ENCODE assay signal across 7 mouse cellular contexts in genomic region chr12:80168178-80168686, GRCm38 (mm10). TPM values are rescaled to one million over a fixed set of nuclear protein-coding genes. Genes with fewer than 3 reads are reported as not detected.
DNase-seq lines count a peak whose midpoint lies in the region; ATAC-seq lines count a peak whose summit lies in the region.

No protein-coding gene starts in this region.

- H3K27ac ChIP-seq in embryonic facial prominence, embryonic 11.5 days (replicated peaks; ENCODE audit: low read depth, low read length), result peak overlapping the region; percentile 54
- peak overlapping the region; percentile 83; the same call in 1 of the 2 replicates for H3K27ac ChIP-seq in limb, embryonic 12.5 days
- H3K27ac ChIP-seq in midbrain, embryonic 14.5 days (replicated peaks; ENCODE audit: low read depth, low read length), result peak overlapping the region; percentile 89

- 11% methylated on average over 35 of the region's 35 CpGs for WGBS in embryonic facial prominence, embryonic 11.5 days
- WGBS in limb, embryonic 12.5 days, result 23% methylated on average over 35 of the region's 35 CpGs
- WGBS in midbrain, embryonic 14.5 days, result 15% methylated on average over 35 of the region's 35 CpGs

- peak overlapping the region; percentile 63 for H3K9ac ChIP-seq in embryonic facial prominence, embryonic 11.5 days (replicated peaks; ENCODE audit: low read length)
- peak overlapping the region; percentile 65 for H3K9ac ChIP-seq in limb, embryonic 12.5 days (replicated peaks)
- H3K9ac ChIP-seq in midbrain, embryonic 14.5 days (replicated peaks; ENCODE audit: low read length), result peak overlapping the region; percentile 61

- H3K9me3 ChIP-seq in embryonic facial prominence, embryonic 11.5 days (replicated peaks; ENCODE audit: control insufficient read depth, low read length), result no peaks in the 10 kb centered on the region
- H3K9me3 ChIP-seq in limb, embryonic 12.5 days, result no peaks in the 10 kb centered on the region
- no peaks in the 10 kb centered on the region for H3K9me3 ChIP-seq in midbrain, embryonic 14.5 days (ENCODE audit: control insufficient read depth, low read length)

- H3K4me1 ChIP-seq in embryonic facial prominence, embryonic 11.5 days (ENCODE audit: control insufficient read depth, insufficient read depth, low read length), result no peaks in the 10 kb centered on the region
- peaks cover 14% of the 10 kb centered on the region for H3K4me1 ChIP-seq in limb, embryonic 12.5 days (replicated peaks)
- no peaks in the 10 kb centered on the region for H3K4me1 ChIP-seq in midbrain, embryonic 14.5 days (ENCODE audit: control insufficient read depth, insufficient read depth, low read length)

- peak overlapping the region; percentile 52 for H3K4me3 ChIP-seq in embryonic facial prominence, embryonic 11.5 days (ENCODE audit: low read depth, low read length)
- peak overlapping the region; percentile 61 for H3K4me3 ChIP-seq in limb, embryonic 12.5 days (replicated peaks)
- H3K4me3 ChIP-seq in midbrain, embryonic 14.5 days (replicated peaks; ENCODE audit: low read depth, low read length), result peak overlapping the region; percentile 52

- H3K36me3 ChIP-seq in embryonic facial prominence, embryonic 11.5 days (replicated peaks; ENCODE audit: control insufficient read depth, insufficient read depth, low read depth, low read length), result no peaks in the 10 kb centered on the region; the same call in 1 of the 2 replicates
- peaks cover 65% of the 10 kb centered on the region for H3K36me3 ChIP-seq in limb, embryonic 12.5 days
- peaks cover 12% of the 10 kb centered on the region for H3K36me3 ChIP-seq in midbrain, embryonic 14.5 days (ENCODE audit: control insufficient read depth, insufficient read depth, low read length)

- peak; percentile 79 for ATAC-seq in embryonic facial prominence, embryonic 11.5 days (replicated peaks; ENCODE audit: insufficient number of reproducible peaks, low FRiP score, low TSS enrichment, low read depth)
- ATAC-seq in limb, embryonic 12.5 days (ENCODE audit: insufficient number of reproducible peaks, insufficient read depth, low FRiP score, low TSS enrichment, low read depth), result peak; percentile 81
- peak; percentile 90 for ATAC-seq in midbrain, embryonic 14.5 days (ENCODE audit: low FRiP score, low TSS enrichment)

- peak; percentile 81 for DNase-seq in adrenal gland, postnatal 25 days
- peak; percentile 88 for DNase-seq in embryonic facial prominence, embryonic 11.5 days (ENCODE audit: low spot score)
- DNase-seq in heart, adult 8-10 months (ENCODE audit: low spot score), result peak; percentile 82
- peak; percentile 84 to 91 for DNase-seq in kidney, adult 8-10 months
- peak; percentile 94 for DNase-seq in midbrain, embryonic 14.5 days
- DNase-seq in spleen, adult 18-20 months, result peak; percentile 68 to 79

- no peaks in the 10 kb centered on the region for H3K27me3 ChIP-seq in embryonic facial prominence, embryonic 11.5 days (ENCODE audit: control insufficient read depth, insufficient read depth, low read length)
- no peaks in the 10 kb centered on the region for H3K27me3 ChIP-seq in limb, embryonic 12.5 days
- H3K27me3 ChIP-seq in midbrain, embryonic 14.5 days (ENCODE audit: control insufficient read depth, insufficient read depth, low read length), result no peaks in the 10 kb centered on the region

- H3K4me2 ChIP-seq in embryonic facial prominence, embryonic 11.5 days (ENCODE audit: low read depth, low read length), result 0 out of 2 replicates have a peak overlapping the region, but pooled peaks have one; percentile 17
- peak overlapping the region; percentile 45 for H3K4me2 ChIP-seq in limb, embryonic 12.5 days
- H3K4me2 ChIP-seq in midbrain, embryonic 14.5 days (ENCODE audit: low read length), result peak overlapping the region; percentile 47

RNA-seq across cellular contexts. Expression of gene Zfp36l1, which starts 55.4 kb away (rescaled TPM):
- 225 TPM in 2 replicates for total RNA-seq in adrenal gland, postnatal 25 days (2021)
- polyA plus RNA-seq in embryonic facial prominence, embryonic 11.5 days (2014; fragmentation: Nextera tagmentation; extraction: Ambion mirVana), result 154 and 160 TPM in 2 replicates
- 100 to 1,000 TPM in 1 of 4 experiments, 10 to 100 TPM in 3; 65.0 to 103 (median 80.0) TPM for total RNA-seq in heart, adult 8-10 months (2022)
- polyA plus RNA-seq in limb, embryonic 12.5 days (2016; fragmentation: Nextera tagmentation; extraction: Ambion mirVana), result 80.7 and 89.8 TPM in 2 replicates
- 32.3 and 52.3 TPM in 2 replicates for polyA plus RNA-seq in midbrain, embryonic 14.5 days (2014; fragmentation: Nextera tagmentation; extraction: Ambion mirVana)

Comparison
In these comparisons a context has a peak if more than half of its experiments do, and no peak if none do; other contexts are left out.
1. Peak in every context shown above with its lines: DNase-seq, ATAC-seq, H3K4me3 ChIP-seq and H3K27ac ChIP-seq.